Mouse (Mus musculus) ES-Bruce4 (cell line): ENCODE measurements around the gene Naga. TPM values are rescaled to one million over a fixed set of nuclear protein-coding genes. Genes with fewer than 3 reads are reported as not detected.

ENCODE experiments used
- H3K27ac ChIP-seq: 2 replicates; pipeline ENCODE4 v1.5.1; 2012; ENCODE audit warnings: low read length, inconsistent platforms; ENCODE audit not compliant: insufficient read depth
- H3K27me3 ChIP-seq: 2 replicates; pipeline ENCODE4 v1.6.1; 2012; ENCODE audit warnings: mild to moderate bottlenecking, low read length, inconsistent platforms; ENCODE audit not compliant: control insufficient read depth, poor library complexity, insufficient read depth, severe bottlenecking
- H3K36me3 ChIP-seq: 2 replicates; pipeline ENCODE4 v1.6.1; 2012; ENCODE audit warnings: inconsistent platforms, mild to moderate bottlenecking, low read length, moderate library complexity; ENCODE audit not compliant: control insufficient read depth, poor library complexity, insufficient read depth, severe bottlenecking
- H3K4me1 ChIP-seq: one replicate; pipeline ENCODE4 v1.8.1; 2011; ENCODE audit warnings: low read length; ENCODE audit not compliant: control insufficient read depth, insufficient read depth
- H3K4me3 ChIP-seq: 2 replicates; pipeline ENCODE4 v1.5.1; 2011; ENCODE audit warnings: low read depth, mild to moderate bottlenecking, low read length
- H3K9ac ChIP-seq: 2 replicates; pipeline ENCODE4 v1.6.1; 2012; ENCODE audit warnings: low read depth, mild to moderate bottlenecking, inconsistent platforms; ENCODE audit not compliant: poor library complexity, severe bottlenecking
- H3K9me3 ChIP-seq: replicated peaks from 2 replicates; pipeline ENCODE4 v1.6.1; 2012; ENCODE audit warnings: mild to moderate bottlenecking, low read length, inconsistent platforms; ENCODE audit not compliant: control insufficient read depth, poor library complexity, insufficient read depth, severe bottlenecking
- CTCF ChIP-seq: IDR thresholded peaks from one replicate; pipeline ENCODE4 v1.8.1; 2011; ENCODE audit warnings: low read depth, low read length
- EP300 ChIP-seq: IDR thresholded peaks from 2 replicates; pipeline ENCODE4 v1.6.1; 2011; ENCODE audit warnings: low read depth, low read length; ENCODE audit not compliant: insufficient read depth
- POLR2A ChIP-seq: IDR thresholded peaks from one replicate; pipeline ENCODE4 v1.8.1; 2011; ENCODE audit warnings: low read length; ENCODE audit not compliant: insufficient read depth
- polyA plus RNA-seq: library from polyadenylated mRNA; stranded (reverse); fragments of >200 nt; gene quantifications from 2 replicates; pipeline ENCODE4 v1.2.4, GENCODE M21; 2011; ENCODE audit warnings: low read depth; ENCODE audit not compliant: missing spikeins, insufficient read depth, insufficient read length

The Naga gene
- polyA plus RNA-seq, 1 experiment: 29.5 TPM

- Histone ChIP-seq H3K36me3 (no peaks in the 10 kb centered on the region), H3K9me3 (0 out of 2 replicates have a peak, but pooled peaks cover 6% of the 10 kb centered on the region), H3K9ac (no peak overlapping the region), H3K27ac (no peak overlapping the region), H3K4me1 (no peaks in the 10 kb centered on the region), H3K4me3 (no peak overlapping the region), H3K27me3 (no peaks in the 10 kb centered on the region)
- TF ChIP-seq EP300: no peak
- no peak for TF ChIP-seq POLR2A
- no peak for TF ChIP-seq CTCF
Measured at GRCm38 (mm10) chr15:82378261-82379180, 39.8 kb upstream of the Naga start.

GRCm38 (mm10) chr15:82377701-82378100 lies 39.0 kb upstream of the Naga start:
- no peak for TF ChIP-seq CTCF
- Histone ChIP-seq H3K36me3 (no peaks in the 10 kb centered on the region), H3K4me3 (no peak overlapping the region), H3K9me3 (0 out of 2 replicates have a peak, but pooled peaks cover under 1% of the 10 kb centered on the region), H3K27ac (no peak overlapping the region), H3K27me3 (no peaks in the 10 kb centered on the region), H3K9ac (no peak overlapping the region), H3K4me1 (no peaks in the 10 kb centered on the region)

GRCm38 (mm10) chr15:82376393-82377138 lies 37.8 kb upstream of the Naga start:
- Histone ChIP-seq H3K4me1 (no peaks in the 10 kb centered on the region), H3K9ac (no peak overlapping the region), H3K9me3 (no peaks in the 10 kb centered on the region), H3K4me3 (no peak overlapping the region), H3K27ac (no peak overlapping the region), H3K36me3 (no peaks in the 10 kb centered on the region), H3K27me3 (no peaks in the 10 kb centered on the region)
- no peak for TF ChIP-seq POLR2A
- TF ChIP-seq CTCF: no peak
- no peak for TF ChIP-seq EP300

GRCm38 (mm10) chr15:82375855-82376254 lies 37.1 kb upstream of the Naga start:
- no peak overlapping the region for H3K4me3 ChIP-seq
- H3K27ac ChIP-seq: no peak overlapping the region
- H3K9me3 ChIP-seq: no peaks in the 10 kb centered on the region
- H3K9ac ChIP-seq: no peak overlapping the region
- TF ChIP-seq EP300 (no peak), POLR2A (no peak), CTCF (no peak)
- no peaks in the 10 kb centered on the region for H3K27me3 ChIP-seq
- no peaks in the 10 kb centered on the region for H3K4me1 ChIP-seq
- H3K36me3 ChIP-seq: no peaks in the 10 kb centered on the region

- no peak overlapping the region for H3K4me3 ChIP-seq
- no peaks in the 10 kb centered on the region for H3K36me3 ChIP-seq
- H3K4me1 ChIP-seq: no peaks in the 10 kb centered on the region
- no peak overlapping the region for H3K27ac ChIP-seq
- H3K9me3 ChIP-seq: no peaks in the 10 kb centered on the region
- H3K9ac ChIP-seq: no peak overlapping the region
- TF ChIP-seq CTCF (no peak), POLR2A (no peak), EP300 (no peak)
- H3K27me3 ChIP-seq: no peaks in the 10 kb centered on the region
Measured at GRCm38 (mm10) chr15:82374437-82374836, 35.7 kb upstream of the Naga start.

GRCm38 (mm10) chr15:82372991-82373390 lies 34.3 kb upstream of the Naga start:
- TF ChIP-seq EP300: no peak
- TF ChIP-seq CTCF: no peak
- no peak for TF ChIP-seq POLR2A
- Histone ChIP-seq H3K9ac (no peak overlapping the region), H3K9me3 (no peaks in the 10 kb centered on the region)

More at GRCm38 (mm10) chr15:82372991-82373390, 34.3 kb upstream of the Naga start:
- Histone ChIP-seq H3K27ac (no peak overlapping the region), H3K4me3 (no peak overlapping the region), H3K36me3 (no peaks in the 10 kb centered on the region), H3K27me3 (no peaks in the 10 kb centered on the region), H3K4me1 (no peaks in the 10 kb centered on the region)
